Mouse (Mus musculus): Measurements from ENCODE around the gene Pop5. TPM values are rescaled to one million over a fixed set of nuclear protein-coding genes. Genes with fewer than 3 reads are reported as not detected.
A peak's percentile ranks its signal among the peaks of the same experiment; 100 is the strongest.

Pop5 gene
- total RNA-seq, 2 experiments from 2014 or later = 95.9 to 111 TPM

- DNase-seq (ENCODE audit: low spot score in 2 of 2) = no peak
Observed at GRCm38 (mm10) chr5:115261880-115262279, 26.2 kb downstream of the Pop5 start.

GRCm38 (mm10) chr5:115262502-115263291 is 27.1 kb downstream of the Pop5 start:
- DNase-seq (ENCODE audit: low spot score in 2 of 2) = no peak

- DNase-seq (ENCODE audit: low spot score in 2 of 2) = no peak
Observed at GRCm38 (mm10) chr5:115266340-115266739, 30.7 kb downstream of the Pop5 start.

GRCm38 (mm10) chr5:115266787-115267468 is 31.3 kb downstream of the Pop5 start:
- no peak for DNase-seq (ENCODE audit: low spot score in 2 of 2)

GRCm38 (mm10) chr5:115267469-115268045 is 31.9 kb downstream of the Pop5 start:
- no peak for DNase-seq (ENCODE audit: low spot score in 2 of 2)

GRCm38 (mm10) chr5:115268266-115268665 is 32.6 kb downstream of the Pop5 start:
- no peak for DNase-seq (ENCODE audit: low spot score in 2 of 2)

GRCm38 (mm10) chr5:115269969-115270368 is 34.3 kb downstream of the Pop5 start:
- DNase-seq (ENCODE audit: low spot score in 2 of 2) = no peak

GRCm38 (mm10) chr5:115271931-115272811 is 36.5 kb downstream of the Pop5 start:
- peak; percentile 38 to 50 for DNase-seq (ENCODE audit: low spot score in 2 of 2)

GRCm38 (mm10) chr5:115272812-115273548 is 37.3 kb downstream of the Pop5 start, which contains the start of gene Rnf10:
Rnf10 (minus strand) TSS chr5:115272898.
- DNase-seq (ENCODE audit: low spot score in 2 of 2) = peak; percentile 97

GRCm38 (mm10) chr5:115273549-115274135 is 38.0 kb downstream of the Pop5 start:
- no peak for DNase-seq (ENCODE audit: low spot score in 2 of 2)

GRCm38 (mm10) chr5:115274353-115274752 is 38.7 kb downstream of the Pop5 start:
- DNase-seq (ENCODE audit: low spot score in 2 of 2) = no peak

GRCm38 (mm10) chr5:115274771-115275170 is 39.1 kb downstream of the Pop5 start:
- no peak for DNase-seq (ENCODE audit: low spot score in 2 of 2)

- DNase-seq (ENCODE audit: low spot score in 2 of 2) = no peak
Observed at GRCm38 (mm10) chr5:115275998-115276397, 40.4 kb downstream of the Pop5 start.

GRCm38 (mm10) chr5:115278053-115278452 is 42.4 kb downstream of the Pop5 start:
- DNase-seq (ENCODE audit: low spot score in 2 of 2) = no peak

- DNase-seq (ENCODE audit: low spot score in 2 of 2) = no peak
Observed at GRCm38 (mm10) chr5:115278785-115279184, 43.1 kb downstream of the Pop5 start.

GRCm38 (mm10) chr5:115279226-115280049 is 43.8 kb downstream of the Pop5 start, which contains the start of gene Coq5:
Coq5 (plus strand) TSS chr5:115279666.
- DNase-seq (ENCODE audit: low spot score in 2 of 2) = peak; percentile 89 to 93

GRCm38 (mm10) chr5:115280050-115280687 is 44.5 kb downstream of the Pop5 start:
- DNase-seq (ENCODE audit: low spot score in 2 of 2) = no peak

- DNase-seq (ENCODE audit: low spot score in 2 of 2) = no peak
Observed at GRCm38 (mm10) chr5:115284735-115285134, 49.1 kb downstream of the Pop5 start.

All from left cerebral cortex, adult 18-20 months (tissue).